Mouse (Mus musculus) intestine, postnatal 0 days (tissue): ENCODE measurements around the gene Gpx6. TPM values are rescaled to one million over a fixed set of nuclear protein-coding genes. Genes with fewer than 3 reads are reported as not detected.

ENCODE experiments used
- ATAC-seq: fragments of 200-750 bp; cut with Nextera tagmentation; 2 replicates; pipeline ENCODE4 v1.8.0; 2017; ENCODE audit warnings: mild to moderate bottlenecking, moderate TSS enrichment, moderate library complexity
- H3K27ac ChIP-seq: fragments of 300-500 bp; sonication (generic); 2 replicates; pipeline ENCODE4 v1.5.1; 2014; ENCODE audit warnings: mild to moderate bottlenecking, low read depth, low read length, moderate library complexity
- H3K27me3 ChIP-seq: fragments of 300-500 bp; sonication (generic); replicated peaks from 2 replicates; pipeline ENCODE4 v1.6.1; 2014; ENCODE audit warnings: low read length, mixed read lengths; ENCODE audit not compliant: control insufficient read depth, insufficient read depth
- H3K36me3 ChIP-seq: fragments of 300-500 bp; sonication (generic); 2 replicates; pipeline ENCODE4 v1.6.1; 2014; ENCODE audit warnings: mild to moderate bottlenecking, moderate library complexity; ENCODE audit not compliant: control insufficient read depth, insufficient read depth
- H3K4me1 ChIP-seq: fragments of 300-500 bp; sonication (generic); replicated peaks from 2 replicates; pipeline ENCODE4 v1.6.1; 2014; ENCODE audit warnings: antibody characterized with exemption, low read length, mixed read lengths; ENCODE audit not compliant: control insufficient read depth, insufficient read depth
- H3K4me2 ChIP-seq: fragments of 300-500 bp; sonication (generic); replicated peaks from 2 replicates; pipeline ENCODE4 v1.6.1; 2014; ENCODE audit warnings: low read depth, mild to moderate bottlenecking, moderate library complexity
- H3K4me3 ChIP-seq: fragments of 300-500 bp; sonication (generic); 2 replicates; pipeline ENCODE4 v1.5.1; 2014; ENCODE audit warnings: low read depth, low read length
- H3K9ac ChIP-seq: fragments of 300-500 bp; sonication (generic); 2 replicates; pipeline ENCODE4 v1.6.1; 2014; ENCODE audit warnings: mild to moderate bottlenecking, low read depth, low read length
- H3K9me3 ChIP-seq: fragments of 300-500 bp; sonication (generic); 2 replicates; pipeline ENCODE4 v1.6.1; 2016; ENCODE audit warnings: mixed run types; ENCODE audit not compliant: control insufficient read depth
- CTCF ChIP-seq: sonication (generic); IDR thresholded peaks from 2 replicates; pipeline ENCODE4 v1.5.1; 2016; ENCODE audit warnings: low read depth, mild to moderate bottlenecking, control low read depth, antibody characterized with exemption, moderate library complexity
- WGBS: fragments of 180-500 bp; shearing (Covaris S2); extraction: QIAGEN DNeasy Blood & Tissue Kit; methylation state at CpG from one replicate; pipeline ENCODE4 v1.1.7; 2014; 5-methylcytosine and 5-hydroxymethylcytosine counted together
- polyA plus RNA-seq: library from polyadenylated mRNA; unstranded; fragments of >200 nt; fragmentation: Nextera tagmentation; extraction: Ambion mirVana; gene quantifications from 2 replicates; pipeline ENCODE4 v1.2.1, GENCODE M21; 2015

The Gpx6 gene
- polyA plus RNA-seq, 1 experiment from 2014 or later, result not detected

DNA sequence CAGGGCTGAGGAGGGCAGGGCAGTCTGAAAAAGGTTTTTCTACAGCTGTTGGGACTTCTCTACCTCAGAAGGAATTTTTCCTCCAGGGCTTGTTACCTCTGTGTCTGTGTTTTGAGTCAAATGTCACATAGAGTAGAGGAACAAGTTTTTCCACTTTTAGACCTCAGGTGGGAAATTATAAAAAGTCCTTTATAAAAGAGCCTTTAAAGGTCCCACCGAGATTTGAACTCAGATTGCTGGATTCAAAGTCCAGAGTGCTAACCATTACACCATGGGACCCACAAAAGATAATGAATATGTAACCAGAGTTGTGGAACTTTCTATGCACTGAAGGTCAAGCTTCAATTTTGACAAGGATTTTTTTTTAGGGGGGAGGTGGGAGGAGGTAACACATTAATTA lies 43.7 kb upstream of the Gpx6 start:
- 9% methylated on average over 1 of the region's 1 CpGs for WGBS
- H3K4me3 ChIP-seq, result no peak overlapping the region

DNA sequence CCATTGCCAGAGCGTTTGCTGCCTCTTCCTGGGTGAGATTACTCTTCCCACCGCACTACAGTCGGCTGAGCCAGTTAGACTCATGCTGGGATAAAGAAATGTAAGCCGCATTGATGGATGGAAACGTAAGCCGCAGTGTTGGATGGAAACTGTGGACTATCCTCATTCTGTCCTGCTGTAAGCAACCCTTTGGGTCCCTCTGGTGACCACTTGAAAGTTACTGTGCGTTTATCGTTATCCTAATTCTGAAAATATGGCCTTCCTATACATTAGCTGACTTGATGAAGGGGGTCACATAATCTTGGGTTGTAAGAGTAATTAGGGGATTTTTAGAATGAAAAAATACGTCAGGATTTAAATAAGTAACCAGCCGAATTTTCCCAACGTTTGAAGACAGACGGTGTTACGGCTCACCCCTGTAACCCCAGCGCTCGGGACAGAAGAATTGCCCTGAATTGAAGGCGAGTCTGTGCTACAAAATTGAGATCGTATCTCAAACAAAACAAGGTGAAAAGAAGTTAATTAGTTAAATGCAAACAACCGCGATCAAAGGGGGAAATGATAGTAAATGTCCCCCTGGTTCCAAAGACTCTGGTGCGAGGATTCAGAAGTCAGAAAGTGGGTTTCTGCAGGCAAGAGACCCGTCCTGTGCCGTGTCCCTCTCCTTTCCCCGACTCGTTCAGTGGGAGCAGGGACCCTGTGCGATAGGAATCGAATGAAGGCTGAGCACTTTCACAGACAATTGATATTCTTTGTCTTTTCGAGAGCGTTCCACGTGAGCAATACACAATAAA lies 36.7 kb upstream of the Gpx6 start:
- Histone ChIP-seq H3K9me3 (no peaks in the 10 kb centered on the region), H3K36me3 (no peaks in the 10 kb centered on the region), H3K9ac (peak overlapping the region; percentile 31; the same call in 1 of the 2 replicates), H3K27ac (no peak overlapping the region), H3K27me3 (no peaks in the 10 kb centered on the region; the same call in 1 of the 2 replicates), H3K4me3 (peak overlapping the region; percentile 57), H3K4me2 (peak overlapping the region; percentile 76), H3K4me1 (no peaks in the 10 kb centered on the region)
- TF ChIP-seq CTCF, result peak; percentile 77
- WGBS, result 3% methylated on average over 29 of the region's 29 CpGs
- peak; percentile 27; the same call in 1 of the 2 replicates for ATAC-seq

More for the DNA sequence above, 43.7 kb upstream of the Gpx6 start:
- no peak overlapping the region for H3K4me2 ChIP-seq
- no peak overlapping the region for H3K9ac ChIP-seq
- H3K4me1 ChIP-seq, result no peaks in the 10 kb centered on the region
- no peak overlapping the region for H3K27ac ChIP-seq
- ATAC-seq, result no peak
- no peak for TF ChIP-seq CTCF
- H3K27me3 ChIP-seq, result no peaks in the 10 kb centered on the region
- H3K9me3 ChIP-seq, result no peaks in the 10 kb centered on the region
- no peaks in the 10 kb centered on the region for H3K36me3 ChIP-seq

DNA sequence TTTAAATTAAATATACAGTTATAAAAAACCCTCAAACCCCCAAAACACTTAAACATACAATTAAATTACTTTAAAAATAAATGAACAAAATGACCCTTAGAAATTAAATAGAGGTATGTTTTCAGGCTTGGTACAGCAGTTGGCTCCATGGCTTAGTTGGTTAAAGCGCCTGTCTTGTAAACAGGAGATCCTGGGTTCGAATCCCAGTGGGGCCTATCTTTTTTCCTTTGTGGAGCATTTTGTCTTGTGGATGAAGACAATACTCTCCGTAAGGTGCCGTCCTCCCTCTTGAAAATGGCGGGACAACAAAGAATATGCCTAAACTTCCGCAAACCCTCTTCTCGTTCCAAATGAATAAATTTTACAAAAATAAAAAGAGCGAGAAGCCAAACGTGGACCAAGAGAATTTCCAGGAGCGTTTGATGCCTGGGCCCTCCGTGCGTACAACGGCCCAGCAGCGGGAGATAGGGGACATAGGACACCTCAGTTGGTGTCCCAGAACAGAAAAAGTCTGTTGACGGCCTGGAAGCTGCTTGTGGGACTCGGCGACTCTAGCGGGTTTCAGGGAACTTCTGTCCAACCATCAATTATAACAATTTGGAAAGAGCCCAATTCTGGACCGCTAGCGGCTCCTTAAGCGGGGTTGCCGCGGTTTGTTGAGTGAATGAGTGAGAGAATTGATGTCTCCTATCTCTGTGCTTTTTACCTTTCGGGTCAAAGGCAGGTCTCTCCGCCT lies 35.9 kb upstream of the Gpx6 start:
- peak overlapping the region; percentile 57 for H3K4me3 ChIP-seq
- no peaks in the 10 kb centered on the region; the same call in 1 of the 2 replicates for H3K27me3 ChIP-seq
- TF ChIP-seq CTCF, result no peak
- no peaks in the 10 kb centered on the region for H3K9me3 ChIP-seq
- no peak overlapping the region for H3K27ac ChIP-seq
- H3K9ac ChIP-seq, result peak overlapping the region; percentile 45; the same call in 1 of the 2 replicates
- 2% methylated on average over 25 of the region's 25 CpGs for WGBS
- no peaks in the 10 kb centered on the region for H3K4me1 ChIP-seq
- H3K4me2 ChIP-seq, result peak overlapping the region; percentile 76
- no peak for ATAC-seq
- H3K36me3 ChIP-seq, result no peaks in the 10 kb centered on the region

DNA sequence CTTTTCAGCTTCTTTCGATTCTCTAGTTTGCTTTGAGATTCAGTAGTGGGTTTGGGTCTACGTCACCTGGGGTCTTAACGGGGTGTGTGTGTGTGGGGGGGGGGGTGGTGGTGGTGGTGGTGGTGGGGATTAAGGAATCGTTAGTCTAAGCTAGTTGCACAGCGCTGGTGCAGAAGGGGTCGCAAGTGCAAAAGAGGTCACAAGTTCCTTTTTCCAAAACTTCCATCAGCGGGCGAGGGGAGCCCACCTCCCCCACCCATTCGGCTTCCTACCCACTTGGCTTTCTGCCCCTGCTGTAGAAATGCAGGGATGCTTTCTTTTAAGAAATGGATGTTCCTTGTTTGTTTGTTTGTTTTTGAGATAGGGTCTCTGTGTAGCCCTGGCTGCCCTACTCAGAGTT lies 35.4 kb upstream of the Gpx6 start:
- no peaks in the 10 kb centered on the region for H3K36me3 ChIP-seq
- no peak overlapping the region for H3K27ac ChIP-seq
- H3K27me3 ChIP-seq, result no peaks in the 10 kb centered on the region; the same call in 1 of the 2 replicates
- TF ChIP-seq CTCF, result no peak
- no peak overlapping the region for H3K9ac ChIP-seq
- H3K9me3 ChIP-seq, result no peaks in the 10 kb centered on the region
- no peaks in the 10 kb centered on the region for H3K4me1 ChIP-seq
- peak overlapping the region; percentile 57 for H3K4me3 ChIP-seq
- WGBS, result 3% methylated on average over 9 of the region's 9 CpGs
- peak overlapping the region; percentile 76 for H3K4me2 ChIP-seq
- no peak for ATAC-seq

DNA sequence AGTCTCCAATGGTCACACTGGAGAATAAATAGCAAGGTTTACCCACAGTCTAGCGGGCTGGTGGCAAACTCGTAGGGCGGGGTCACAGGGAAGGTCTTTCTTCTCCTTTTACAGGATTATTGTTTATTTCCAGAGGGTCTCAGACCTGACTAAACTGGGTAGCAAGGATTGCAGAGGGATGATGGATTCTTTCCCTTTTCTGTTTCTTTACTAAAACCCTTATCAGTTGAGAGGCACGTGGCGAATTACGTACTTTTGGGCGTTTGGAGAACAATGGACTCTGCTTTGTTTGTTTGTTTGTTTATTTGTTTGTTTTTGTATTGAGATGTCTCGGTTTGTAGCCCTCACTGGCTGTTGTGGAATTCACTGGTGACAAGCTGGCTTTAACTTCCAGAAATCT lies 32.8 kb upstream of the Gpx6 start:
- TF ChIP-seq CTCF, result no peak
- H3K27ac ChIP-seq, result no peak overlapping the region
- 0 out of 2 replicates have a peak overlapping the region, but pooled peaks have one; percentile 5 for H3K9ac ChIP-seq
- H3K27me3 ChIP-seq, result no peaks in the 10 kb centered on the region; the same call in 1 of the 2 replicates
- 6% methylated on average over 8 of the region's 8 CpGs for WGBS
- H3K9me3 ChIP-seq, result no peaks in the 10 kb centered on the region
- 0 out of 2 replicates have a peak, but pooled peaks have one; percentile 12 for ATAC-seq
- H3K4me2 ChIP-seq, result peak overlapping the region; percentile 72
- peak overlapping the region; percentile 55 for H3K4me3 ChIP-seq
- no peaks in the 10 kb centered on the region for H3K4me1 ChIP-seq
- H3K36me3 ChIP-seq, result no peaks in the 10 kb centered on the region

DNA sequence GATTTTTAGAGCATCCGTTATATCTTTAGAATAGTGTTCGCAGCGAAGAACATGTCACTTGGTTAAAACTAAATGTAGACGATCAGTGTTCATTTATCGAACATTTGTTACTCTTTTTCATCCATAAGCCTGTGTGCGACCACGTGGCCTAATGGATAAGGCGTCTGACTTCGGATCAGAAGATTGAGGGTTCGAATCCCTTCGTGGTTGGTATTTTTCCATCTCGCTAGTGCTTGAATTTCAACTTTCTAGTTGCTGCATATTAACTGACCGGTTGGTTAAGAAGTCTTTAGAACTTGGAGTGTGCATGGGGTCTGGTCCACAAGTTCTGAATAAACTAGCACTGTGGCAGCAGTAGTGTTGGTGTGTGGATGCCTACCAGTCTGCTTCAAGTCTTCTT lies 32.4 kb upstream of the Gpx6 start:
- H3K9ac ChIP-seq, result no peak overlapping the region
- ATAC-seq, result peak; percentile 59; the same call in 1 of the 2 replicates
- 2% methylated on average over 13 of the region's 13 CpGs for WGBS
- no peak for TF ChIP-seq CTCF
- H3K4me2 ChIP-seq, result peak overlapping the region; percentile 72
- H3K4me1 ChIP-seq, result no peaks in the 10 kb centered on the region
- no peaks in the 10 kb centered on the region for H3K36me3 ChIP-seq
- H3K27ac ChIP-seq, result no peak overlapping the region
- H3K4me3 ChIP-seq, result peak overlapping the region; percentile 55
- no peaks in the 10 kb centered on the region for H3K9me3 ChIP-seq
- no peaks in the 10 kb centered on the region; the same call in 1 of the 2 replicates for H3K27me3 ChIP-seq
